Mouse (Mus musculus): ENCODE data around the gene Btg1. TPM values are rescaled to one million over a fixed set of nuclear protein-coding genes. Genes with fewer than 3 reads are reported as not detected.
A peak's percentile ranks its signal among the peaks of the same experiment; 100 is the strongest.

Gene Btg1
- polyA plus RNA-seq, 1 experiment, result 62.9 TPM

DNA sequence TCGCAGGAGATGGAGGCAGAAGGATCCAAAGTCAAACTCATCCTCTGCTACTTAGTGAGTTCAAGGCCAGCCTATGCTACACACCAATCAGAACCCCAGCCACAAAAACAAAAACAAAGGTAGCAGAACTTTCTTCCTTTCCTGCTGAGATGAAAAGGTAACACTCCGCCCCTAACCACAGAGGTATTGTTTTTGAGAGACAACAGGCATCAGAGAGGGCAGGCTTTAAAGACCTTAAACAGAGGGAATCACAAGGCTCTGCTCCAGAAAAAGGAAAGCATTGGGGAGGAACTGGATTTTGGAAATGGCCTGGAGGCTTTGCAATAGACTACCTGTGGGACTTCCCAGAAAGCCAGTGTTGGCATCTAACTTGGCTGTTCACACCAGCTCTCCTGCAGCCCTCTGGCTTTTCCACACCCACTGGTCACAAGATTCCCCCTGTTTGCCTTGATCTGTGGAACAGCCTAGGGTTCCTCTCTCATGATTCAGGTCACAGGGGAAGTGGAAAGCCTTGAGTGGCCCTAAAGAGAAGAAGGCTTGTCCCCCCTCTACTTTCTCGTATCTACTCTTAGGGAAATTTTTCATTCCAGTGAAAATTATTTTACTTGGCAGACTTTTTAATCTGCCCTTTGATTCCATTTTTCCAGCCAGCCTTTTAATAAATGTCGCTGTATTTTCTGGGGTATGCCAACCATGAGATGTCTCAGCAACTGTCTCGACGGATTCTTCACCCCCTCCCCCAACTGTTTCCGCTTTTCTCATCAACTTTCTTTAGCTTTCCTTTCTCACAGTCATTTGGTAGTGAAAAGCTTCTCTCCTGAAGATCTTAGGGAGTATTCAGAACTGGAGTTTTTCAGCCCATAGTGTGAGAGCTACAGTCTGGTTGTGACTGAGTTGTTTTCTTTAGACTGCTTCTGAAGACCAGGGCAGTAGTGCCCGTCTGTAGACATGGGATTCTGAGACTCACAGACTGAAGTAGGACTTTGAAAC, 7.2 kb upstream of the Btg1 start:
- DNase-seq (ENCODE audit: low spot score), result no peak

DNA sequence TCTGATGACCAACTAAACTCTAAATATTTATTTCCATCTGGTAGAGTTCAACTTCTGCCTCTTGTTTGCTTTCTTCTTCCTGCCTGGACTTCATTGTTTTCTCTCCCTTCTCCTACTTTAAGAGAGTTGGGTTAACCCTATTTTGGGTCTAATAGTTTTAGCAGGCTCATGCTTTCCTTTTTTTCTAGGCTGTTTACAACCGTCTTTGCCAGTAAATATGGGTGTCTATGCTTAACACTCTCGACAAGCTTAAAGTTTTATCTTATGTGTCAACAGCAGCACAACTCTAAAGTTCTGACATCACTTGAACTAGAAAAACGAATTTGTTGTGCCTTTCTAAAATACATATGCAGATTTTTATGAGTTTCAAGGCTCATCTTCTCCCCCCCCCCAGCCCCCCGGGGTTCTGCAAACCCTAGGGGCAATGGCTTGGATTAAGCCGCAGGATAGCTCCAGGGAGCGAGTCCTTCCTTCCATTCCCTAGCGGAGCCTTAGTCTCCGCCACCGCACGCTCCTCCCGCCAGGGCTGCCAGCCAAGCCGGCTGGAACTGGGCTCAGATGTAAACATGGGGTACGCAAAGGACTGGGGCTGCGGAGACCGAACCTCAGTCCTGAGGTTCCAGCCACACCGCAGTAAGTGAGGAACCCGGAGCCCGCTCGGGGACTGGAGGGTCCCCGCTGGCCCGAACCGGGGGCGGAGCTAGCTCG, 651 bp upstream of the Btg1 start:
- no peak for DNase-seq (ENCODE audit: low spot score)

DNA sequence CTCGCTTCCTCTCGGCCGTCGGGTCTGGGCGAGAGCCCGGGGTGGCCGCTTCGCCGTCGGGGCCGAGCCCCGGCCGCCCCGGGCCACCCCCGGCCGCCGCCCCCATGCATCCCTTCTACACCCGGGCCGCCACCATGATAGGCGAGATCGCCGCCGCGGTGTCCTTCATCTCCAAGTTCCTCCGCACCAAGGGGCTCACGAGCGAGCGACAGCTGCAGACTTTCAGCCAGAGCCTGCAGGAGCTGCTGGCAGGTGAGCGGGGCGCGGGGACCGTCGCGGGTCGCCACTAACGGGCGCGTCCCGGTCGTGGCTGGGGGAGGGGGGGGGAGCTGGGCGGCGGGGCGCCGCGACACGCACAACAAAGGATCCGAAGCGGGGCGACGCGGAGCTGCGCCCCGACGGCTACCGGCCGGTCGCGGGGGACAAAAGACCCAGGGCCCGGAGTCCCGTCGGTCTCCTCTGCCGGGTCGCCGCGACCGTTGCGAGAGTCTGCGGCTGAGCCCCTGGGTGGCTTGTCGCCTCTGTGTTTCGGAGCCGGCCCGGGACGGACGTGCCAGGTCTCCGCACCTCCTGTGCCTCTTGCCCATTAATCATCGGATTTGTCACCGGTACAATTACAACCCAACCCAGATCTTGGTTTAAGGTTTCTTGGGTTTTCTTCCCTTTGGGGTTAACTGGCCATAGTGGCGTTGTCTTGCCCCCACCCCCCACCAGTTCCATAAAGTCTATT, 580 bp downstream of the Btg1 start:
- peak; percentile 47 for DNase-seq (ENCODE audit: low spot score)

DNA sequence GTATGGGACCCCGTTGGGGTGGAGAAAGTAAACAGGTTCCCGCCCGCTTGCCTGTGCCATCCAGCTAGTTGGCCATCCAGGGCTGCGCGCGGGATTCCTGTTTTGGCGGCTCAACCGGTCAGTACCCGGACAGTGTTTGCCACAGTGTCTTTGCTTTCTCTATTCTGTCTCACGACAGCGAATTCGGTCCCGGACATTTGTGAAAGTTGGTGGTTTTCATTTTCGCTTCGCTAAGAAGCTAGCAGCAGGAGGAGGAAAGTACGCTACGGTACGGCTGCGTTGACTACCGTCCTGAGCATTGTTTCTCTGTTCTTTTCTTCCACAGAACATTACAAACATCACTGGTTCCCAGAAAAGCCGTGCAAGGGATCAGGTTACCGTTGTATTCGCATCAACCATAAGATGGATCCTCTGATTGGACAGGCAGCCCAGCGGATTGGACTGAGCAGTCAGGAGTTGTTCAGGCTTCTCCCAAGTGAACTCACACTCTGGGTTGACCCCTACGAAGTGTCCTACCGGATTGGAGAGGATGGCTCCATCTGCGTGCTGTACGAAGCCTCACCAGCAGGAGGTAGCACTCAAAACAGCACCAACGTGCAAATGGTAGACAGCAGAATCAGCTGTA, 1.3 kb downstream of the Btg1 start:
- DNase-seq (ENCODE audit: low spot score), result peak; percentile 54

DNA sequence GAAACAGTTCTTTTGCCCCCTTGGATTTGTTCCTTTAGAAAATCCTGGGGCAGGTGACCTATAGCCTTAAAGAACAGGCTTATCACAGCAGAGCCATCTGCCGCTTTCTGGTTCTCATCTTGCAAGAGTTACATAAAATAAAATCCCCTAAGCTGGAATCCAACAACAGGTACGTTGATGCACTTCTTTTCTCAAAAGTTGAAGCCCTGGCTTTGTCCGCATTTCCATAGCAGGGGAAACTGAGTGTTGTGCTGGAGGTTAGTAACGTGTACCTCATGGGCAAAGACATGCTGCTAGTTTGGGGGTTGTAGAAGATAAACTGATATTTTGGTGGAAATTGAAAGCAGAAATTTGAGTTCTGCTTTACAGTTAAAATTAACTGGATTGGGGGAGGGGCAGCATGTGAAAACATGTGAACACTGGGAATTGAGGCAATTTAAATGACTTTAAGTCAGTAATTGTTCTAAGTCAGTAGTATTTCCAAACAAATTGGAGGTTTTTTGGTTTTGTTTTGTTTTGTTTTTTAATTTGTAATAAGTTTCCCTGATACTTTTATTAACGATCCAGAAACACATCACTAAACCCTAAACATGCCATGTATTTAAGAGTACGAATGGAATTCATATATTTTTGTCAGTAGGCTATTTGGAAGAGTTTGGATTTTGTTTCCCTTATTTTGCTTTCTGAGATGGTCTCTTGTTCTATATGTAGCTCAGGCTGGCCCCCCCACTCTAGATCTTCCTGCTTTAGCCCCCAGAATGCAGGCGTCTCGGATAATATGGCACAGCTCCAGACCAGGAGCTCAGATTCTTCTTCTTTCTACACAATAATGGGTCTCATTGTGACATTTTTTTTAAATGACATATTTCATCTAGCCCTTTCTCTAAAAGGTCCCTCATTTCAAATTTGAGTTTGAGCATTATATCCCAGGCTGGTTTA, 3.4 kb downstream of the Btg1 start:
- no peak for DNase-seq (ENCODE audit: low spot score)

DNA sequence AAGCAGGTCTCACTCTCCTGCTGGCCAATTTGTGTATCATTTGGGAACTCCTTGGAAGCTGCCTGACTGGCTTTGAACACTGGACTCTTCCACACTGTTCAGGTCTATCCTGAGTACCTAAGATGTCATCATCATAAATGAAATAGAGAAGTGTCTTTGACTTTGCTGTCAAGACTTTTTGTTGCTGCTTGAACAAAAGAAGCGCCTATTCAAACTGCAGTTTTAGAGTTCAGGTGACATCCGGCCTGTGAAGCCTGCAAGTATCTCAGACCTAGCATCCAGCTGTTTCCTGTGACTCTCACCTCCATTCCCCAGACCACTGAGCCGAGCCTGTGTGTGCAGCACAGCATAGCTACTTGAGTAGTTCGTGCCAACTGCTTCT, 4.1 kb downstream of the Btg1 start:
- no peak for DNase-seq (ENCODE audit: low spot score)

DNA sequence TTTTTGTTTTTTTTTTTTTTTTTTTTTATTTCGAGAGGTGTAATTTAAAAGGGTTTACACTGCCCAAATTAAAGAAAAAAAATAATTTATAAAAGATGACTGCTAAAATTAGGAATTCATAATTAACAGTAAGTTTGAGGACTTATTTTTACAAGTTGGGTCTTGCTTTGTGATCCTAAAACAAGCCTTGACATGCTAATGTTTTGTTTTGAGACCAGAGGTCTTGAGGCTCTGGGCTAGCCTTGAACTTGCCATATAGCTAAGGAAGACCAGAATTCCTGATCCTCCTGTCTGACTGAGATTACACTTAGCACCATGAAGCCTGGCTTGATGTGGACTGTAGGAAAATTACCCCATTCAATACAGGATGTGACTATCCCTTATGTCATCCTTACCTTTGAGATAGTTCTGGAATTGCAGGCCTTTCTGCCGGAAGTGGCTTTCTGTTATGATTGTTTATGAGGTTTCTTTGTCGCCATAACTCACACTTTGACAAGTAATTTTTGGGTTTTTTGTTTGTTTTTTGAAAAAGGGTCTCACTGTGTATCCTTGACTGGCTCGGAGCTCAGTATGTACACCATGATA, 4.6 kb downstream of the Btg1 start:
- no peak for DNase-seq (ENCODE audit: low spot score)

DNA sequence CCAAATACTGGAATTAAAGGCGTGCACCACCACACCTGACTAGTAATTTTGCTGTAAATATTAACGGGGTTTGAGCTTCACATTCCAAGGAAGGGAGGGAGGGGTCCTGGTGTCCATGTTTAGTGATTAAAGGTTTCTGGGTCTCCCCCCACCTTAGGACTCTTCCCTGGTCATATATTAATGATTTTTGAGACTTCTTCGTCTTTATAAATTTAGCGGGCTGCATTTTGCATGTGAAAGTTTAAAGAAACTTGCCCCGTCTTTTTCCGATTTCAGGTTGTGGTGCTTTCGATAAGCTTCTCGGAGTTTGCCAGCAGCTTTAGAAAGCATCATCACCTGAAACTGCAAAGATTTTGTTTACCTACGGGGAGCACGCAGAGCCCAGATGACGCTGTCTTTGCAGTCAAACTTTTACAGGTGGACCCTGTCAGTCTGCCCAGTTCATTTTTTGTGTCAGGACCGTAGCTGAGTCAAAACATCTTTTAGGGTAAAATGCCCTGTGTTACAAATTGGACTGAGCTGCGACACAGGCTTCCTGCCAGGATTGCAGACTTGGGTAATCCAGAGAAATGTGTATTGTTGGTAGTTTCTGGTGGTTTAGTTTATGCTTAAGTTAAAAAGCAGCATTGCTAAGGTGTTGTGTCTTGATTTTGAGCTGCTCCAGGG, 5.3 kb downstream of the Btg1 start:
- DNase-seq (ENCODE audit: low spot score), result no peak

DNA sequence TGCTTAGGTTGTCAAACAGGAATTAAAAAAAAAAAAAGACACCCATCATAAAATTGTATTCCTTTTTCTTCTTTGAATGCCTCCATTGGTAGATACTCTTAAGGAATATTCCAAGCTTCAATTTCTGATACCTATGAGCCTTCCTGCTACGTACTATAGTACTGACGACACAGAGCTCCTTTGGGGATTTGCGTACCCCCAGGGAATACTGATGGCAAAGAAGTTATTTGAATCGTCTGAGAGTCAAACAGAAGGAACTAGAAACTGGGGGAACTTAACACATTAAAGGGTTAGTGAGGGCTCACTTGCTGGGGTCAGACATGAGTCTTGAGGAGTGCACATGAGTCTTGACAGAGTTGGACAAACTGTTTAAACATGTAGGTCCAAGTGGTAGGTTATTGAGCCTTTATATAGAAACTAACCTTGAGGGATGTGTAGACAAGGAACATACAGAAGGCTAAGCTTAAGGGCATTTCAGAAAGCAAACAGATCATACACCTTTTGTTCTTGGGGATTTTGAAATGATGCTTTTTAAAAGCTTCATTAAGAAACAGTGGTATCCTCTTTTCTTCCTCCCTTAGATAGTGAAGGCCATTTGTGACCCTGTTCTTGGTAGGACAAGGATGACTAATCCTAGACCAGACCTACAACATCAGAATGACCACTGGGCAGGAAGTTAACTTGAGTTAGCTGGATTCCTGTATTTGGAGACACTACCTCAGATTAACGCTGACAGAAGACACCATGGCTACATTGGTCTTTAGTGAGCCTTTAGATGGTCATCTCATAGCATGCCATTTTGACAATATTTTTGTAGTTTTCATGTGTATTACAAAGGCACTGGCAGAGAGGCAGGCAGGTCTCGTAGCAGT, 6.2 kb downstream of the Btg1 start:
- no peak for DNase-seq (ENCODE audit: low spot score)

DNA sequence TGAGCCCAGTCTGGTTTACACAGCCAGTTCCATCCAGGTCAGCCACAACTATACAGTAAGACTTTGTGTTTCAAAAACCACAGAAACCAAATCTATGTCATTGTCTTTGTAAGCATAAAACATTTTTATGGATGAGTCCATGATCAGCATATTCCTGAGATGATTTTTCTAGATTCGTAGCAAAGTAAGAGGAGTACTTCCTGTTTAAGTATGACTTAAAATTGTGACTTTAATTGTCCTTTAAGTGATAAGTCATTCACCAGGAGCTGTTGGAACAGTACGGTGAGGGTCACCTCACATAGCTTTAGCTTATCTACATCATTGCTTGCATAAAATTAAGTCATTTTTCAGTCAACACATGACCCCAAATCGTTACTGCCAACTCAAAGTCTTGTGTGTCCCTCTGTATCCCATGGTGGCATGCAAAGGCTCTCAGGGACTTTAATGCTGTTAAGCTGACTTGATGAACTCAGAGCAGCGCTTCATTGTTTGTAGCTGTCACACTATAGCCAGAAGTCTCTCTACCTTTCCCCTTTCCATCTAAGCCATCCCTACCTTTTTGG, 6.9 kb downstream of the Btg1 start:
- DNase-seq (ENCODE audit: low spot score), result no peak

DNA sequence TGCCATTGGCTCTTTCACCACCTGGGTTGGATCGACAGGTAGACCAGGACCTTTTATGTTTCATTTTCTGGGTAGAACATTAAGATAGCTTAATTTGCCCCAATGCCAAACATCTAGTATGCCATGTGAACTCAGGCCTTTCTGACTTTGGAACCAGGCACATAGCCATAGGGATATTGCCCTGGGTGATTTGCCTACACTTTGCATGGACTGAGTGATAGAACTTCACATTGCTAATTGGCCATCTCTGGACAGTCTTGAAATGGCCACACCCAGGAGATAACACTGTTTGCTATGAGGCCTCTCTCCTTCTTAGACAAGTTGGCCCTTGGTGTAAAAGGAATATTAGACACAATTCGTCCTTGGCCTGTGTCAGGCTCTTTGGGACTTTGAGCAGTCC, 7.6 kb downstream of the Btg1 start:
- DNase-seq (ENCODE audit: low spot score), result no peak

DNA sequence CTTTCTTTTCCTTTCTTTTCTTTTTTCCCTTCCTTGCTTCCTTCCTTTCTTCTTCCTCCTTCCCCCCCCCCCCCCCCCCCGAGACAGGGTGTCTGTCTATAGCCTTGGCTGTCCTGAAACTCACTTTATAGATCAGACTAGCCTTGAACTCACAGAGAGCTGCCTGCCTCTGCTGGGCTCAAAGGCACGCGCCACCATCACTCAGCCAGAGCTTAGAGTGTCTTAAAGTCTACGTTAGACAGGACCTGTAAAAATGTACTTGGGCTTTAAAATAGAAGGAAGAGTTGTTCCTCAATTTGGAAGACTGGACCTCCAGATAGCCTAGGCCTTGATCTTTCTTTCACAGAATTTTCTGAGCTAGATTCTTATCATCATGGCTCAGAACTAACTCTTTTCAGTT, 8.3 kb downstream of the Btg1 start:
- DNase-seq (ENCODE audit: low spot score), result no peak

DNA sequence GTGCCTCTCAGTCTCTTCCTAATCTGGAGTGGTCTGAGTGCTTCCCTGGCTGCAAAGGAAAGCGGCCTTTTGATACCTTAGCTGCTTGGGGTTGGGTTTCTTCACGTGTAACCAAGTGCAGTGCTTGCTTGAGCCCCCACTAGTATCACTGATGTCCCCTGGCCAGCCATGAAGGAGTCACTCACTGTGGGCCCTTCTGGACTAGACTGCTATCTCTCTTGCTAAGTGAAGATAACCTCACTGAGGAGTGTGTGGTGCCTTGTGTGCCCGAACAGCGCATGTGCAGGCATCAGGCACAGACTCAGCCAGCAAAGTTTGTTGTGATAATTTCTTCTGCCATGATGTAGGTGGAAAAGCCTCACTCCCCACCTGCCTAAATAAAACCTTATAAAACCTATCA, 8.9 kb downstream of the Btg1 start:
- no peak for DNase-seq (ENCODE audit: low spot score)

DNA sequence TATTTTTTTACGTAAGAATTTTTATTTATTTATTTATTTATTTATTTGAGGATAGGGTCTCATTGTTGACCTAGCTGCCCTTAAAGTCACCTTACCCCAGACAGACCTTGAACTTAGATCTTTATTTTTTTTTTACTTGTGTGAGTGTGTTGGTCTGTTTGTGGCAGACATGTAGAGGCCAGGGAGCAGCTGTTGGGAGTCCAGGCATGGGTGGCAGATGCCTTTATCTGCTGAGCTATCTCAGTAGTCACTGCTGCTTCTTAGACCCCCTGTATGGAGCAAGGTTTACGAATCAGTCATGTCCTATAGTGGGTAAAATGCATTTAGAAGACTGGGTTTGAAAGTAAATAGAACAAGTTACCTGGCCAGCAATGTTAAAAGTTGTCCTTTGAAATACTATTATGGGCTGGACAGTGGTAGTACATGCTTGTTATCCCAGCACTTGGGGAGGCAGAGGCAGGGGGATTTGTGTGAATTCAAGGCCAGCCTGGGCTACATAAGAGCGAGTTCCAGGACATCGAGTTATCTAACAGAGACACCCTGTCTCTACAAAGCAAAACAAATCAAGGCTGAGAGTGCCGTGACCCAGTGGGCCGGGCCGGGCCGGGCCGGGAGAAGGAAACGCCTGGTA, 9.4 kb downstream of the Btg1 start:
- DNase-seq (ENCODE audit: low spot score), result no peak

DNA sequence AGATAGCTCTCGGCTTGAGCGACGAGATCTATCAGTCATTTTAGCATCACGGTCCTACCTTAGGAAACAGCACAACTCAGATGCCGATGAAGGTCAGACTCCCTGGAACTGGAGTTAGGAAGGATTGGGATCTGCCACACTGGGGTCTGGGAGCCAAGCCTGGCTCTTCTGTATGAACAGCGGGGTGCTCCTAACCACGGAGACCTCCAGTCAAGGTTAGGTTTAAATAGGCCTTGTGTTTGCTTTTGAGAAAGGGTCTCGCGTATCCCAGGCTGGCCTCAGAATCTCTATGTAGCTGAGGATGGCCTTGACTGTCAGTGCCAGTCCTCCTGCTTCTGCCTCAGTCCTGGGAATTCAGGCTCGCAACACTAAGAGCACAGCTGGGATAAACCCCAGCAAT, 10.5 kb downstream of the Btg1 start:
- DNase-seq (ENCODE audit: low spot score), result no peak

DNA sequence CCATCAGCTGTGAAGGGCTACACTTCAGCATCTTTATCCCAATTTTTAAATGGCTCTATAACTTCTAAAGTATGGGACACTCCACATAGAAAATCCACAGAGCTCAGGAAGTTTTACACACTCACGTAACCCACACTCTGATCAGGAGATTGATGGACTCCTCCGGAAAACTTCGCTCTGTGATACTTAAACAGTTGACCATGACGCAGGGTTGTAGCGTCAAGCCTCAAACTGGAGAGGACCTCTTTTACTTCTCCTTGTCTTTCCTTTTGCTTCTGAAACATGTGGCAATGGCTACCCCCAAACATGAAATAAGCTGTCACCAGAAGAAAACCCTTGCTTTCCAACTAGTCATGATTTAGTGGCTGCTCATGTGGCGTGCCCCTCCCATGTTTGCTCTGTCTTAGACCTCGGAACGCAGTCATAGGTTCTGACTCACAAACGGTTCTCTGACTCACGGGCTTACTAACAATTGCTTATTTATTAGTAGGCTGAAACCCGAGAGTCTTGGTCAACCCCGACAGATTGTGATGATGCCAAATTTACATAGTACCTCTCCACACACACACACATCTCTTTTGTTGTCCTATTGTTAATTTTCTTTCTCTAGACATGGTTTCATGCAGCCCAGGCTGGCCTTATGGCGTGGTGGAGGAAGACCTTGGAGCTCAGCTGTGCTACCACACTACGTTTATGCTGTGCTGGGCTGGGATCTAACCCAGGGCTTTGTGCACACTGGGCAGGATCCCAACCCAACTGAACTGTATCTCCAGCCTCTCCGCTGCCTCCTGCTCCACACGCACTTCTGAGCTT, 11.5 kb downstream of the Btg1 start:
- DNase-seq (ENCODE audit: low spot score), result no peak

DNA sequence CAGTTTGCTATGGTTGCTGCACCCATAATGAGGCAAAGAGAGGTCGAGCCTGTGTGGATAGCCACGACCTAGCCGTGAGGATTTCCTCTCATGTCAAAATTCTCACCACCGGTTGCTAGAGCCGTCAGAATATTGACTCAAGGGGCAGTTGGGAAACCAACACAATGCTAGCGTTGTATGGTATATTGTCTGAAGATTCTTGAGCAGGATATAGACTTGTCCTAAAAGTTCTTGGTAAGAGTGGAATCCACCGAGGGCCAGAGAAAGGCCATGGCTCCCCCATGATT, 12.1 kb downstream of the Btg1 start:
- no peak for DNase-seq (ENCODE audit: low spot score)
